Mouse (Mus musculus): ENCODE data around the gene Nucb1.

- TF ChIP-seq TAL1 (IDR thresholded peaks at IDR 0.05; ENCODE audit: low read length) (no peak), GATA1 (IDR thresholded peaks at IDR 0.05; ENCODE audit: low read length) (no peak)
Observed at GRCm38 (mm10) chr7:45526474-45527120, 16.4 kb upstream of the Nucb1 start.

All from erythroblast, embryonic 14.5 days (primary cell).